Mouse (Mus musculus): Measurements from ENCODE around the gene Spns2. TPM values are rescaled to one million over a fixed set of nuclear protein-coding genes. Genes with fewer than 3 reads are reported as not detected.
"Not testable (repeated sequence)": the region's sequence is repeated elsewhere in the genome, so short reads cannot be mapped to it uniquely, and the experiment has no call there.

The Spns2 gene
- polyA plus RNA-seq, 1 experiment from 2014 or later, result 13.0 TPM

GRCm38 (mm10) chr11:72440965-72441664 is 48.6 kb downstream of the Spns2 start, which contains the start of gene Mybbp1a:
TSS of gene Mybbp1a (plus strand) at chr11:72441355.
- peaks cover 39% of the 10 kb centered on the region for H3K36me3 ChIP-seq
- H3K4me2 ChIP-seq (replicated peaks), result peak within 1 kb of the TSS; percentile 93
- WGBS, result under 1% methylated on average over 46 of the region's 46 CpGs
- H3K27me3 ChIP-seq (replicated peaks), result no peaks in the 10 kb centered on the region
- H3K9me3 ChIP-seq, result no peaks in the 10 kb centered on the region
- peak; percentile 93 for ATAC-seq (ENCODE audit: low FRiP score, low read depth)
- H3K27ac ChIP-seq, result peak within 1 kb of the TSS; percentile 82
- H3K4me3 ChIP-seq, result peak within 1 kb of the TSS; percentile 77
- H3K4me1 ChIP-seq, result peaks cover 12% of the 10 kb centered on the region
- peak within 1 kb of the TSS; percentile 84 for H3K9ac ChIP-seq

- ATAC-seq (ENCODE audit: low FRiP score, low read depth), result peak; percentile 45; the same call in 1 of the 2 replicates
- peaks cover 34% of the 10 kb centered on the region for H3K36me3 ChIP-seq
- not testable (repeated sequence) for H3K9me3 ChIP-seq; H3K27me3 ChIP-seq (replicated peaks)
- 49% methylated on average over 6 of the region's 6 CpGs for WGBS
- peak overlapping the region; percentile 65 for H3K9ac ChIP-seq
- peak overlapping the region; percentile 77 for H3K4me3 ChIP-seq
- H3K27ac ChIP-seq, result peak overlapping the region; percentile 82
- peaks cover 12% of the 10 kb centered on the region for H3K4me1 ChIP-seq
- peak overlapping the region; percentile 93 for H3K4me2 ChIP-seq (replicated peaks)
Observed at GRCm38 (mm10) chr11:72440597-72440964, 49.1 kb downstream of the Spns2 start.

- Histone ChIP-seq H3K27me3 (replicated peaks) (no peaks in the 10 kb centered on the region), H3K4me3 (no peak overlapping the region), H3K9me3 (no peaks in the 10 kb centered on the region), H3K9ac (no peak overlapping the region), H3K4me1 (peaks cover 12% of the 10 kb centered on the region), H3K36me3 (peaks cover 12% of the 10 kb centered on the region), H3K27ac (no peak overlapping the region), H3K4me2 (replicated peaks) (no peak overlapping the region)
- ATAC-seq (ENCODE audit: low FRiP score, low read depth), result no peak
- WGBS, result 76% methylated on average over 4 of the region's 4 CpGs
Observed at GRCm38 (mm10) chr11:72438411-72438810, 51.3 kb downstream of the Spns2 start.

GRCm38 (mm10) chr11:72436756-72437650 is 52.7 kb downstream of the Spns2 start:
- no peak overlapping the region for H3K9ac ChIP-seq
- no peak overlapping the region for H3K27ac ChIP-seq
- no peaks in the 10 kb centered on the region for H3K36me3 ChIP-seq
- no peaks in the 10 kb centered on the region for H3K27me3 ChIP-seq (replicated peaks)
- H3K4me2 ChIP-seq (replicated peaks), result no peak overlapping the region
- peaks cover 5% of the 10 kb centered on the region for H3K4me1 ChIP-seq
- no peak for ATAC-seq (ENCODE audit: low FRiP score, low read depth)
- WGBS, result 82% methylated on average over 16 of the region's 16 CpGs
- no peaks in the 10 kb centered on the region for H3K9me3 ChIP-seq
- no peak overlapping the region for H3K4me3 ChIP-seq

GRCm38 (mm10) chr11:72436271-72436670 is 53.4 kb downstream of the Spns2 start:
- Histone ChIP-seq H3K9me3 (no peaks in the 10 kb centered on the region), H3K4me2 (replicated peaks) (no peak overlapping the region), H3K4me1 (no peaks in the 10 kb centered on the region), H3K27ac (no peak overlapping the region), H3K27me3 (replicated peaks) (no peaks in the 10 kb centered on the region), H3K9ac (no peak overlapping the region), H3K4me3 (no peak overlapping the region), H3K36me3 (no peaks in the 10 kb centered on the region)
- WGBS, result 80% methylated on average over 5 of the region's 5 CpGs
- no peak for ATAC-seq (ENCODE audit: low FRiP score, low read depth)

- 48% methylated on average over 2 of the region's 2 CpGs for WGBS
- Histone ChIP-seq H3K4me1 (no peaks in the 10 kb centered on the region), H3K4me2 (replicated peaks) (no peak overlapping the region), H3K27me3 (replicated peaks) (no peaks in the 10 kb centered on the region), H3K9ac (no peak overlapping the region), H3K27ac (no peak overlapping the region), H3K4me3 (no peak overlapping the region), H3K9me3 (no peaks in the 10 kb centered on the region), H3K36me3 (no peaks in the 10 kb centered on the region)
- no peak for ATAC-seq (ENCODE audit: low FRiP score, low read depth)
Observed at GRCm38 (mm10) chr11:72435694-72436045, 54.0 kb downstream of the Spns2 start.

- ATAC-seq (ENCODE audit: low FRiP score, low read depth), result no peak
- Histone ChIP-seq H3K9me3 (no peaks in the 10 kb centered on the region), H3K4me3 (no peak within 1 kb of the TSS), H3K27me3 (replicated peaks) (no peaks in the 10 kb centered on the region), H3K27ac (no peak within 1 kb of the TSS), H3K9ac (no peak within 1 kb of the TSS), H3K36me3 (no peaks in the 10 kb centered on the region), H3K4me1 (no peaks in the 10 kb centered on the region), H3K4me2 (replicated peaks) (no peak within 1 kb of the TSS)
- WGBS, result 69% methylated on average over 11 of the region's 11 CpGs
Observed at GRCm38 (mm10) chr11:72434963-72435693, 54.6 kb downstream of the Spns2 start, which contains the start of gene Ggt6. TSS of gene Ggt6 (plus strand) at chr11:72435526.

GRCm38 (mm10) chr11:72430311-72431068 is 59.2 kb downstream of the Spns2 start:
- H3K9ac ChIP-seq; H3K27me3 ChIP-seq (replicated peaks); ATAC-seq (ENCODE audit: low FRiP score, low read depth); H3K9me3 ChIP-seq; H3K27ac ChIP-seq; H3K4me2 ChIP-seq (replicated peaks); H3K4me3 ChIP-seq; H3K4me1 ChIP-seq; H3K36me3 ChIP-seq: not testable (repeated sequence)
- WGBS, result 60% methylated on average over 9 of the region's 9 CpGs

- WGBS, result 52% methylated on average over 7 of the region's 7 CpGs
- H3K4me2 ChIP-seq (replicated peaks), result peak overlapping the region; percentile 34; the same call in 1 of the 2 replicates
- H3K4me3 ChIP-seq, result no peak overlapping the region
Observed at GRCm38 (mm10) chr11:72429288-72429690, 60.4 kb downstream of the Spns2 start.

GRCm38 (mm10) chr11:72428694-72429093 is 61.0 kb downstream of the Spns2 start:
- Histone ChIP-seq H3K4me3 (no peak overlapping the region), H3K4me1 (no peaks in the 10 kb centered on the region), H3K36me3 (no peaks in the 10 kb centered on the region), H3K9me3 (no peaks in the 10 kb centered on the region), H3K4me2 (replicated peaks) (no peak overlapping the region), H3K27ac (no peak overlapping the region), H3K9ac (no peak overlapping the region), H3K27me3 (replicated peaks) (no peaks in the 10 kb centered on the region)
- no peak for ATAC-seq (ENCODE audit: low FRiP score, low read depth)
- WGBS, result 5% methylated on average over 5 of the region's 5 CpGs

More at GRCm38 (mm10) chr11:72429288-72429690, 60.4 kb downstream of the Spns2 start:
- H3K9me3 ChIP-seq, result no peaks in the 10 kb centered on the region
- H3K27ac ChIP-seq, result no peak overlapping the region
- no peaks in the 10 kb centered on the region for H3K27me3 ChIP-seq (replicated peaks)
- H3K4me1 ChIP-seq, result no peaks in the 10 kb centered on the region
- ATAC-seq (ENCODE audit: low FRiP score, low read depth), result peak; percentile 33; the same call in 1 of the 2 replicates
- no peak overlapping the region for H3K9ac ChIP-seq
- H3K36me3 ChIP-seq, result no peaks in the 10 kb centered on the region

GRCm38 (mm10) chr11:72426884-72427283 is 62.8 kb downstream of the Spns2 start:
- Histone ChIP-seq H3K36me3 (no peaks in the 10 kb centered on the region), H3K9me3 (no peaks in the 10 kb centered on the region), H3K4me3 (no peak overlapping the region), H3K4me1 (no peaks in the 10 kb centered on the region), H3K27ac (no peak overlapping the region), H3K27me3 (replicated peaks) (no peaks in the 10 kb centered on the region), H3K4me2 (replicated peaks) (no peak overlapping the region), H3K9ac (no peak overlapping the region)
- no peak for ATAC-seq (ENCODE audit: low FRiP score, low read depth)

All from neural tube, embryonic 12.5 days (tissue).